Mouse (Mus musculus): ENCODE data around the gene Focad.

GRCm38 (mm10) chr4:88356652-88357051, 262.2 kb downstream of the Focad start:
- TF ChIP-seq HCFC1 (IDR thresholded peaks at IDR 0.05; ENCODE audit: borderline replicate concordance, insufficient read depth, low read length) (no peak), CHD2 (IDR thresholded peaks at IDR 0.05; ENCODE audit: low read depth, low read length) (no peak), MAFK (IDR thresholded peaks at IDR 0.05; ENCODE audit: insufficient read depth, low read depth, low read length) (no peak), ZNF384 (IDR thresholded peaks at IDR 0.05; ENCODE audit: low read depth, low read length) (no peak), ZC3H11A (IDR thresholded peaks at IDR 0.05; ENCODE audit: borderline replicate concordance, low read depth, low read length) (no peak)
